Mouse (Mus musculus) megakaryocyte, embryonic 14.5 days (primary cell): ENCODE results near the gene Saa2.

Experiments
- FLI1 ChIP-seq: IDR thresholded peaks from 2 replicates; pipeline ENCODE4 v1.6.1; 2012; ENCODE audit warnings: low read length, inconsistent platforms, mixed read lengths
- GATA1 ChIP-seq: IDR thresholded peaks from 3 replicates; pipeline ENCODE4 v1.6.1; 2012; ENCODE audit warnings: mixed read lengths, low read length, inconsistent platforms, borderline replicate concordance

GRCm38 (mm10) chr7:46762601-46763000 lies 11.0 kb downstream of the Saa2 start:
- TF ChIP-seq GATA1 (no peak), FLI1 (no peak)
